Mouse (Mus musculus) embryonic facial prominence, embryonic 15.5 days (tissue): Measurements from ENCODE around the gene Abhd11. TPM values are rescaled to one million over a fixed set of nuclear protein-coding genes. Genes with fewer than 3 reads are reported as not detected.
"Not testable (repeated sequence)": the region's sequence is repeated elsewhere in the genome, so short reads cannot be mapped to it uniquely, and the experiment has no call there.

Experiments
- ATAC-seq: fragments of 200-750 bp; cut with Nextera tagmentation; 2 replicates; pipeline ENCODE4 v1.8.0; 2017; ENCODE audit warnings: low read depth, moderate TSS enrichment; ENCODE audit not compliant: insufficient number of reproducible peaks, low FRiP score, low TSS enrichment
- H3K27ac ChIP-seq: fragments of 300-500 bp; sonication (generic); replicated peaks from 2 replicates; pipeline ENCODE4 v1.5.1; 2015; ENCODE audit warnings: mild to moderate bottlenecking, inconsistent platforms
- H3K27me3 ChIP-seq: fragments of 300-500 bp; sonication (generic); 2 replicates; pipeline ENCODE4 v1.6.1; 2015; ENCODE audit warnings: inconsistent platforms
- H3K36me3 ChIP-seq: fragments of 300-500 bp; sonication (generic); 2 replicates; pipeline ENCODE4 v1.6.1; 2015; ENCODE audit warnings: mild to moderate bottlenecking, inconsistent platforms
- H3K4me1 ChIP-seq: fragments of 300-500 bp; sonication (generic); 2 replicates; pipeline ENCODE4 v1.6.1; 2015; ENCODE audit warnings: inconsistent platforms
- H3K4me2 ChIP-seq: fragments of 300-500 bp; sonication (generic); replicated peaks from 2 replicates; pipeline ENCODE4 v1.6.1; 2015; ENCODE audit warnings: mild to moderate bottlenecking, inconsistent platforms
- H3K4me3 ChIP-seq: fragments of 300-500 bp; sonication (generic); replicated peaks from 2 replicates; pipeline ENCODE4 v1.5.1; 2015; ENCODE audit warnings: mild to moderate bottlenecking, inconsistent platforms
- H3K9ac ChIP-seq: fragments of 300-500 bp; sonication (generic); 2 replicates; pipeline ENCODE4 v1.6.1; 2015; ENCODE audit warnings: inconsistent platforms
- H3K9me3 ChIP-seq: fragments of 300-500 bp; sonication (generic); replicated peaks from 2 replicates; pipeline ENCODE4 v1.6.1; 2016; ENCODE audit warnings: inconsistent platforms
- WGBS: fragments of 180-500 bp; shearing (Covaris S2); methylation state at CpG from one replicate; pipeline ENCODE4 v1.1.7; 2015; 5-methylcytosine and 5-hydroxymethylcytosine counted together
- polyA plus RNA-seq: library from polyadenylated mRNA; unstranded; fragments of >200 nt; fragmentation: Nextera tagmentation; extraction: Ambion mirVana; gene quantifications from 2 replicates; pipeline ENCODE4 v1.2.1, GENCODE M21; 2015

Gene Abhd11
- 66.0 and 68.9 TPM in 2 replicates for polyA plus RNA-seq

DNA sequence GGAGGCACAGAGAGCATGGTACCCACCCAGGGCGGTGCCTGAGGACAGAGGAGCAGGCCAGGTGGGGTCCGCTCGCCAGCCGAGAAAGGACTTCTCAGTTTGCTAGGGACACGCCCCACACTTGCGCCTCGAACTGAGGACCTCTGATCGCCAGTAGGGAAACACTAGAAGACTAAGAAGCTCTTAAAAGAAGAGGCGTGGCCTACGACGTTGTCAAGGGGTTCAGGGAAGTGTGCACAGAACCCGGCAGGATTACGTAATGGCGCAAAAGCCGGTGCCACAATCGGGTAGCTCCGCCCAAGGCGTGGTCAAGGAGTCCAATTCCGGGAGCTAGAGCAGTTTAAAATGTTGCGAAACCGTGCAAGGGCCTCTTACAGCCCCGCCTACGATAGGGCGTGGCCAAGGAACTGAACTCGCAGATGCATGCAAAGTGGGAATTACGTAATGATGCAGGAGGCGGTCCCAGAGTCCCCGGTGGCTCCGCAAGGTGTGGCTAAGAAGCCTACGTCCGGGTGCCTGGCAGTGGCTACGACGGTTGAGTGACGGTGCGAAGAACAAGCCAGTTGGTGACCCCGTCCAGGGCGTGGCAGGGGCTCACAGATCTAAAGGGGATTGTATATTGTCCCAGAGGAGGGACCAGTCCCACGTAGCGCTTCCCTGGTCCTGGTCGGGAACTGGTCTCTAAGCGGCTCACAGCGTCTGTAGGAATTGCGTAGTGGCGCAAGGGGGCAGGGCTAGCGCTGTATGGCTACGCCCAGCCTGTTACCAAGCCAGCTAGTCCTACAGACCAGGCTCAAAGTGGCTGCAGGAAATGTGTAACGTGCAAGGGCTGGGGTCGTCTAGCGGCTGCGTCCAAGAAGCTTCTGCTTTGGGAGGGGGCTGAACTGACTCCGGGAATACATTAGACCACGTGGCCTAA, at the start of gene Abhd11:
Gene Abhd11 (plus strand): TSS at position 482 of the 919 bp plus-strand sequence.
- H3K36me3 ChIP-seq: no peaks in the 10 kb centered on the region
- peak within 1 kb of the TSS; percentile 88 for H3K4me2 ChIP-seq
- ATAC-seq: peak; percentile 89
- peak within 1 kb of the TSS; percentile 58 for H3K9ac ChIP-seq
- no peaks in the 10 kb centered on the region for H3K27me3 ChIP-seq
- H3K27ac ChIP-seq: peak within 1 kb of the TSS; percentile 96
- peak within 1 kb of the TSS; percentile 75 for H3K4me3 ChIP-seq
- WGBS: under 1% methylated on average over 52 of the region's 52 CpGs
- H3K9me3 ChIP-seq: no peaks in the 10 kb centered on the region
- H3K4me1 ChIP-seq: peaks cover 39% of the 10 kb centered on the region

DNA sequence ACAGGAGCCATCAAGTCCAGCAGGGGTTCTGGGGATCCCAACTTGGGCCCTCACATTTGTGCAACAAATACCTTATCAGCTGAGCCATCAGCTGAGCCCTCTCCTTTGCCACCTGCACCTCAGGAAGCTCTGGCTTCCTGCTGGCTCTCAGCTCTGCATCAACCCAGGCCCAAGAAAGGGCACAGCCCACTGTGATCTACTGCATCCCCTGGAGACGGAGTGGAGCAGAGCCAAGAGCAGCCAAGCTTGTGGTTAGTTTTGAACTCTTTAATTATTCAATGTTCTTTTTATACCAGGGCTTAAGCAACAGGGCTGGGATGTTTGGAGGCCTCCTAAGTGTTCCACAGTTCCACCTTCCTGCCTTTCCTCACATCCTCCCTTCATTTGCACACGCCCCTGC, 48.5 kb upstream of the Abhd11 start:
- Histone ChIP-seq H3K27me3 (no peaks in the 10 kb centered on the region), H3K27ac (0 out of 2 replicates have a peak overlapping the region, but pooled peaks have one; percentile 41), H3K4me2 (no peak overlapping the region), H3K4me3 (no peak overlapping the region), H3K4me1 (peaks cover 9% of the 10 kb centered on the region), H3K9ac (no peak overlapping the region), H3K36me3 (no peaks in the 10 kb centered on the region), H3K9me3 (no peaks in the 10 kb centered on the region)
- WGBS: 41% methylated on average over 2 of the region's 2 CpGs
- ATAC-seq: peak; percentile 34; the same call in 1 of the 2 replicates

DNA sequence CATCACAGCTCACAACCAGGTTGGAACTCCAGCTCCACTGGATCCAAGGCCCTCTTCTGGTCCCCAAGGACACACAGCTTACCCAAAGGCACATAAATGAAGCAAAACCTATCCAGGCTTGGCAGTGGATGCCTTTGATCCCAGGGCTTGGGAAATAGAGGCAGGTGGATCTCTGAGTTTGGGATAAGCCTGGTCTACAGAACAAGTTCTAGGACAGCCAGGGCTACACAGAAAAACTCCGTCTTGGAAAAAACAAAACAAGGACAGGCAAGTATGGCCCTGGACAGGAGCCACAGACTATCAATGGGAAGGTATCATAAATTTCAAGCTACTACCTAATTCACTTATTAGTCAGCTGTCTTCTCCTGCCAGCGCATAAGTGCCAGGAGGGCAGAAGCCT, 47.4 kb upstream of the Abhd11 start:
- no peak overlapping the region for H3K4me3 ChIP-seq
- no peaks in the 10 kb centered on the region for H3K36me3 ChIP-seq
- no peak for ATAC-seq
- H3K9ac ChIP-seq: no peak overlapping the region
- H3K9me3 ChIP-seq: no peaks in the 10 kb centered on the region
- H3K27me3 ChIP-seq: no peaks in the 10 kb centered on the region
- WGBS: 91% methylated on average over 2 of the region's 2 CpGs
- no peak overlapping the region for H3K27ac ChIP-seq
- peaks cover 19% of the 10 kb centered on the region for H3K4me1 ChIP-seq
- no peak overlapping the region for H3K4me2 ChIP-seq

DNA sequence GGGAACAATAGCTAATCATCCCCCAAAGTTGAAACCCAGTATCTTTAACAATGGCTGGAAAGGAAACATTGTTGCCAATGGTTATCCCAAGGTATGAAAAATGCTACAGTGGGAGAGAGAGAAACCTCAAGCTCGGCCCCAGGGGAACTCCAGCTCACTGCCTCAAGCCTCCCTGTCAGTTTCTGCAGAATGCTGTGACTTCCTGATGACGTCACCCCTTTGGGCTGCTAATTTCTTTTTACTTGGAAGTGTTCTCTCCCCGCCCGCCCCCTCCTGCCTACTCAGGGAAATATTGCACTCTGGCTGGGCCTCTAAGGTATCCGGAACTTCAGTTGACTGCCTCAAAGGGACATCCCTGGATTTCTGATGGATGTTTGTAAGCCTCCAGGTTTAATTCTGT, 45.4 kb upstream of the Abhd11 start:
- no peak for ATAC-seq
- Histone ChIP-seq H3K4me2 (no peak overlapping the region), H3K4me1 (peaks cover 23% of the 10 kb centered on the region), H3K36me3 (no peaks in the 10 kb centered on the region), H3K27me3 (no peaks in the 10 kb centered on the region), H3K4me3 (no peak overlapping the region), H3K27ac (no peak overlapping the region), H3K9me3 (no peaks in the 10 kb centered on the region), H3K9ac (no peak overlapping the region)
- 28% methylated on average over 5 of the region's 5 CpGs for WGBS

DNA sequence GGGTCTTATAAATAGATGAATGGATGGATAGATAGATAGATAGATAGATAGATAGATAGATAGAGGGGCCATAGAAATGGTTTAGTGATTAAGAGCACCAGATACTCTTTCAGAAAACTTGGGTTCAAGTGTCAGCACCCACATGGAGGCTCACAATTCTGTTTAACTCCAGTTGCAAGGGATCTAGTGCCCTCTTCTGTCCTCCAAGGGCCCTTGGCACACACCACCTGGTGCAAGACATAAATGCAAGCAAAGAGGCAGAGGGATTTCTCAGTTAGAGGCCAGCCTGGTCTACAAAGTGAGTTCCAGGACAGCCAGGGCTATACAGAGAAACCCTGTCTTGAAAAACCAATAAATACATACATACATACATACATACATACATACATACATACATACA, 44.3 kb upstream of the Abhd11 start:
- not testable (repeated sequence) for H3K27me3 ChIP-seq, H3K4me3 ChIP-seq, H3K27ac ChIP-seq, H3K9me3 ChIP-seq, H3K4me2 ChIP-seq, ATAC-seq, H3K9ac ChIP-seq, H3K36me3 ChIP-seq
- H3K4me1 ChIP-seq: peaks cover 23% of the 10 kb centered on the region

DNA sequence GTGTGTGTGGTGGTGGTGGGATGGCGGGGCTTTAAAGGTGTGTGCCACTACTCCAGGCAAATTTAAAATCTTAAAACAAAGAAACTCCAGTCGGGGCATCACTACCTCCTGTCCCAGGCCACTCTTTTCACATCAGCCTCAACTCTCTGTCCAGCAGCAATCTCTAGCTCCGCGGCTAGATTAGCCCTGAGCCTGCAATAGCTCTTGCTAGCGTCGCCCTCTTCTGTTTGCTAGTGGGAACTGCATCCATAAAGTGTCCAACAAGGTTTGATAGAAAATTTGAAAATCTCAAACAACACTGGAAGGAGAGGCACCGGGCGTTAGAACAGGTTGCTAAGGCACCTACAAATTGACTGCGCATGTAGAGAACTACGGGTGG, 43.5 kb upstream of the Abhd11 start:
- Histone ChIP-seq H3K4me3 (peak overlapping the region; percentile 34), H3K4me1 (peaks cover 23% of the 10 kb centered on the region), H3K27me3 (no peaks in the 10 kb centered on the region), H3K9me3 (no peaks in the 10 kb centered on the region), H3K4me2 (peak overlapping the region; percentile 58), H3K9ac (no peak overlapping the region; the same call in 1 of the 2 replicates), H3K27ac (peak overlapping the region; percentile 48; the same call in 1 of the 2 replicates), H3K36me3 (no peaks in the 10 kb centered on the region)
- 4% methylated on average over 10 of the region's 10 CpGs for WGBS
- ATAC-seq: no peak

DNA sequence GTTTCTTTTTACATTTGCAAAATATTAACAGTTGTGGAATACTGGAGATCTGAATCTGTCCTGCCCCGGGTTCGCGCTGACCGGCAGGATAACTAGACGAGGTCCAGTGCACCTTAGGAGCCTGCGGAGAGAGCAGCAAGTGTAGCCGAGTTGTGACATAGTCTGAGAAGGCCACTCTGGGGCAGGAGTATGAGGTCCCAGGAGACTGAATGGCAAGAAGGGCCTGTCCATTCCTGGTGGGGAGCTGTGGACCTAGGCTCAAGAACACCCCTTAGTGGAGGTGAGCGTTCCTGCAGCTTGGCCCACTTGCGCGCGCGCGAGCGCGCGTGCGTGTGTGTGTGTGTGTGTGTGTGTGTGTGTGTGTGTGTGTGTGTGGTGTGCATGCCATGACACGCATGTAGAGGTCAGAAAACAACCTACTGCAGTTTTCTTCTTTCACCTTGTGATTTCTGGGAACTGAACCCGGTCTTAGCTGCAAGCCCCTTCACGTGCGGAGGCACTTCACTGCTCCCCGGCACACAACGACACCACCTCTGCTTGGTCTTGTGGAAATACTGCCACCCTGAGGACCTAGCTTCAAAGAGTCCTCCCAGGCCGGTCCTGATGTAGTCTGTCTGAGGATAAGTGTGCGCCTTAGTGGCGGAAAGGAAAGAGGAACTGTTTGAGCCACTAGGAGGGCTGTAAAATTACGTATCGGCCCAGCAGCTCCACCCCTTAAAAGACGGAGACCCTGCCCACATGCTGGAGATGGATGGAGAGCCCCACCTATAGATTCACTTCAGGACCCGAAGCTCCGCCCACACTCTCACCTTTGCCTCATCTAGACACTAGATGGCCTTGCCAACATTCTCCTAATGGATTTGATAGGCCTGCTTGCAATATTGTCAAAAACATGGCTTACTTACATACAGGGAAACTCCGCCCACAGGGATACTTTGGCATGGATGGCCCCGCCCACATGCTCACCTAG, 42.8 kb upstream of the Abhd11 start:
- WGBS: 4% methylated on average over 33 of the region's 33 CpGs
- H3K4me3 ChIP-seq: peak overlapping the region; percentile 34
- peak overlapping the region; percentile 48 for H3K27ac ChIP-seq
- H3K27me3 ChIP-seq: no peaks in the 10 kb centered on the region
- ATAC-seq: peak; percentile 75
- H3K9ac ChIP-seq: peak overlapping the region; percentile 6
- peak overlapping the region; percentile 58 for H3K4me2 ChIP-seq
- H3K4me1 ChIP-seq: peaks cover 18% of the 10 kb centered on the region
- no peaks in the 10 kb centered on the region for H3K36me3 ChIP-seq
- no peaks in the 10 kb centered on the region for H3K9me3 ChIP-seq

DNA sequence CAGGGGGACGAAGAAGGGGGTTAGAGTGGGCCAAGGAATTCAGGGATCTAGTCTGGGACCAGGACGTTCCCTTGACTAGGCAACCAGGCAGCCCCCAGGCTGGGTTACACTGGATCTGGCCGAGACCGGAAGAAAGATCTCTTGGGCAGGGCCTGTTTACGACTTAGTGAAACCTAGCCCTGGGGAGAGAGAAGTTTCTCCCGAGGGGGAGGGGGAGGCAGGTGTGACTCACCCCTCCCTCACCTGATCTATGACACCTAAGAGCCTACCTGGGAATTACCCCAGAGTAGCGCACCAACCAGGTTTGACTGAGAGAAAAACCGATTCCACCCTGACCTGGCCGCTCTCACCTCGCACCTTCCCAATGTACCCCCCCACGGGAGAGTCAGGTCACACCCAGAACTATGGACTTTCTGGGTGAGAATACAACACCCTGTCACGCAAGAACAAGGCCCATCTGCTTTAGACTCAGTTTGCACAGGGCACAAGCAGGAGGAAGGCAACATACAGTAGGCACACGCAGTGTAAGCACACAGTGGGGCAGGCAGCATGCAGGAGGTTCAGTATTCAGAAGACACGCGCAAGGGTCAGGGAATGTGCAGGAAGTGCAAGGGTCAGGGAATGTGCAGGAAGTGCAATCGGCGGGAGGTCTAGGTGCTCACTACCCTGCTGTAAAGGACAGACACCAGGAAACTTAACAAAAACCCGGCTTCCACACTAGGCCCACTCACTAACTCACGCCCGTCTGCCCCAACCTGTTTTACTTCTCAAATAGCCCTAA, 41.6 kb upstream of the Abhd11 start:
- 0 out of 2 replicates have a peak, but pooled peaks have one; percentile 43 for ATAC-seq
- 59% methylated on average over 20 of the region's 20 CpGs for WGBS
- peak overlapping the region; percentile 45 for H3K27ac ChIP-seq

DNA sequence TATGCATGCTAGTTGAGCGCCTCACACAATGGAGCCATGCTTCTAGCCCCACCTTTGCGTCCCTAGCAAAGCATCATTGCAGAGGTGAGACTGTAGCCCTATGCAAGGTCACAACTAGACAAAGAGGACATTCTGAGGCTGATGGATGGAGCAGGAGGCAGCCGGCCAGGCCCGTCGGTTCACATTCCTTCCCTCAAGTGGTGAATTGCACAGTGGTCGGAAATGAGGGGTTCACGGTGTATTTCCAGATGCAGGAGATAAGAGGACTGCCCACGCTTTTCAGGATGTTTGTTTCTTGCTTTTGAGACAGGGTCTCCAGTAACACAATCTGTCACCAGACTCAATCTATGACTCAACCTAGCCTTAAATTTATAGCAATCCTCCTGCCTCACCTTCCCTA, 38.3 kb upstream of the Abhd11 start:
- Histone ChIP-seq H3K4me2 (no peak overlapping the region), H3K4me3 (no peak overlapping the region), H3K27me3 (no peaks in the 10 kb centered on the region), H3K4me1 (peaks cover 11% of the 10 kb centered on the region), H3K36me3 (no peaks in the 10 kb centered on the region), H3K9ac (no peak overlapping the region), H3K27ac (no peak overlapping the region), H3K9me3 (no peaks in the 10 kb centered on the region)
- ATAC-seq: no peak
- WGBS: 47% methylated on average over 8 of the region's 8 CpGs

More for the DNA sequence above, 41.6 kb upstream of the Abhd11 start:
- Histone ChIP-seq H3K27me3 (no peaks in the 10 kb centered on the region), H3K4me3 (no peak overlapping the region), H3K9ac (no peak overlapping the region), H3K4me1 (peaks cover 15% of the 10 kb centered on the region), H3K36me3 (no peaks in the 10 kb centered on the region), H3K4me2 (no peak overlapping the region), H3K9me3 (no peaks in the 10 kb centered on the region)

DNA sequence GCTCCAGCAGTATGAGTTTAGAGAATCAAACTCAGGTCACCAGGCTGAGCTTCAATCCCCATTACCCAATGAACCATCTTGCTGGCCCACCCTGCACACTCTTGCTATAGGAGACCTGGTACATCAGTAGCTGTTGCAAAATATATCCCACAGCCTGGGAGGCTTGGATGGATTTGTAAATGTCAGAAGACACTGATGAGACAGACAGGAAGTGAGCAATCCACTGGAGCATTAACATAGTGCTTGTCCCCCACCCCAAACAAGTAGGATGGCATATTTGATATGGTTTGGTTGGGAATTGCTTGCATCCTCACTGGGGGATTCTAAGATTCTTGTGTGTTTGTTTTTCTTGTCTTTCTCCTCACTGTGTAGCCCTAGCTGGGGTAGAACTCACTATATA, 35.9 kb upstream of the Abhd11 start:
- Histone ChIP-seq H3K4me1 (no peaks in the 10 kb centered on the region), H3K9ac (no peak overlapping the region), H3K4me3 (no peak overlapping the region), H3K9me3 (no peaks in the 10 kb centered on the region), H3K36me3 (no peaks in the 10 kb centered on the region), H3K27me3 (no peaks in the 10 kb centered on the region), H3K27ac (no peak overlapping the region), H3K4me2 (no peak overlapping the region)
- ATAC-seq: no peak
